Mouse (Mus musculus) myocyte (in vitro differentiated cells): Measurements from ENCODE around the gene Rasd1.

Experiments used
- E2F4 ChIP-seq: IDR thresholded peaks from one replicate; pipeline ENCODE4 v1.6.1; 2011; ENCODE audit warnings: mild to moderate bottlenecking, control low read depth, moderate library complexity; ENCODE audit not compliant: insufficient read depth
- MAX ChIP-seq: IDR thresholded peaks from one replicate; pipeline ENCODE4 v1.6.1; 2011; ENCODE audit warnings: low read depth, mild to moderate bottlenecking, control low read depth
- MYOD1 ChIP-seq, 3 experiments: IDR thresholded peaks; one replicate each; pipeline ENCODE4 v1.6.1; 2011; ENCODE audit warnings: control low read depth in 2 of 3, low read depth in 2 of 3, mild to moderate bottlenecking in 2 of 3, moderate library complexity in 1 of 3; ENCODE audit not compliant: insufficient read length in 2 of 3, control insufficient read depth in 1 of 3
- MYOG ChIP-seq, 3 experiments: IDR thresholded peaks; one replicate each; pipeline ENCODE4 v1.6.1; 2011; ENCODE audit warnings: control low read depth in 2 of 3, low read depth in 2 of 3, mild to moderate bottlenecking in 2 of 3; ENCODE audit not compliant: insufficient read length in 2 of 3, control insufficient read depth in 1 of 3, insufficient read depth in 1 of 3
- POLR2A ChIP-seq: IDR thresholded peaks from one replicate; pipeline ENCODE4 v1.6.1; 2011; ENCODE audit warnings: low read depth, mild to moderate bottlenecking, control low read depth, moderate library complexity; ENCODE audit not compliant: insufficient read length
- POLR2AphosphoS2 ChIP-seq: IDR thresholded peaks from one replicate; pipeline ENCODE4 v1.6.1; 2011; ENCODE audit warnings: low read depth, control low read depth; ENCODE audit not compliant: insufficient read length
- SRF ChIP-seq: IDR thresholded peaks from one replicate; pipeline ENCODE4 v1.6.1; 2011; ENCODE audit warnings: low read depth; ENCODE audit not compliant: control insufficient read depth, insufficient read length
- TCF12 ChIP-seq: IDR thresholded peaks from one replicate; pipeline ENCODE4 v1.6.1; 2011; ENCODE audit warnings: mild to moderate bottlenecking, control low read depth; ENCODE audit not compliant: poor library complexity, insufficient read depth, severe bottlenecking
- TCF3 ChIP-seq: IDR thresholded peaks from one replicate; pipeline ENCODE4 v1.6.1; 2011; ENCODE audit warnings: low read depth, control low read depth; ENCODE audit not compliant: insufficient read length
- USF1 ChIP-seq: IDR thresholded peaks from one replicate; pipeline ENCODE4 v1.6.1; 2011; ENCODE audit warnings: low read depth, mild to moderate bottlenecking, control low read depth, moderate library complexity

- TF ChIP-seq POLR2A = no peak
- TF ChIP-seq MYOG (IDR thresholded peaks at IDR 0.05; ENCODE audit: control insufficient read depth in 1 of 3, insufficient read depth in 1 of 3, insufficient read length in 2 of 3, low read depth in 2 of 3) = no peak
- TF ChIP-seq E2F4 = no peak
- no peak for TF ChIP-seq POLR2AphosphoS2
- no peak for TF ChIP-seq MAX
- TF ChIP-seq MYOD1 (IDR thresholded peaks at IDR 0.05; ENCODE audit: control insufficient read depth in 1 of 3, insufficient read length in 2 of 3, low read depth in 2 of 3) = no peak
- no peak for TF ChIP-seq USF1
- no peak for TF ChIP-seq TCF12
- TF ChIP-seq TCF3 = no peak
- TF ChIP-seq SRF = no peak
Measured at GRCm38 (mm10) chr11:59962590-59962989, 2.2 kb downstream of the Rasd1 start.
